Mouse (Mus musculus) fibroblast of lung, adult 2 months (primary cell): ENCODE data around the gene Uba52.

ENCODE experiments used
- DNase-seq: peaks from one replicate; pipeline ENCODE4 v3.0.0-alpha.2; 2011; ENCODE audit warnings: low read depth

Gene Uba52

DNA sequence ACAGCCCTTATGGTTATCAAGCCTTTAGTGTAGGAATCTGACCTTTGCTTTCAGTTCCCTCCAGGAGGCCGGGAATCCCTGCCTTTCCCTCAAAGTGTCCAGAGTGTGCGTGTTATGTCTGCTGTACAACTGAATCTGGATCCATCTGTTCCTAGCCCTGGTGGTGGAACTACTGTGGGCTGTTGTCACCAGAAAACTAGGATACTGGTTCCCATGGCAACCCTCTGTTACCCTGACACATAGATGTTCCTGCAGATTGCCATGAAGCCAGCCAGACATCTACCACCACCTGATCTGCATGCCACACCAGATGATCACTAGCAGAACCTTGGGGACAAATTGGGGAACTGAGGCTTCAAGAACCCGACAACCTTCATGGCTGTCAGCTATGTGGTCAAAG, 28.7 kb downstream of the Uba52 start:
- DNase-seq: no peak

DNA sequence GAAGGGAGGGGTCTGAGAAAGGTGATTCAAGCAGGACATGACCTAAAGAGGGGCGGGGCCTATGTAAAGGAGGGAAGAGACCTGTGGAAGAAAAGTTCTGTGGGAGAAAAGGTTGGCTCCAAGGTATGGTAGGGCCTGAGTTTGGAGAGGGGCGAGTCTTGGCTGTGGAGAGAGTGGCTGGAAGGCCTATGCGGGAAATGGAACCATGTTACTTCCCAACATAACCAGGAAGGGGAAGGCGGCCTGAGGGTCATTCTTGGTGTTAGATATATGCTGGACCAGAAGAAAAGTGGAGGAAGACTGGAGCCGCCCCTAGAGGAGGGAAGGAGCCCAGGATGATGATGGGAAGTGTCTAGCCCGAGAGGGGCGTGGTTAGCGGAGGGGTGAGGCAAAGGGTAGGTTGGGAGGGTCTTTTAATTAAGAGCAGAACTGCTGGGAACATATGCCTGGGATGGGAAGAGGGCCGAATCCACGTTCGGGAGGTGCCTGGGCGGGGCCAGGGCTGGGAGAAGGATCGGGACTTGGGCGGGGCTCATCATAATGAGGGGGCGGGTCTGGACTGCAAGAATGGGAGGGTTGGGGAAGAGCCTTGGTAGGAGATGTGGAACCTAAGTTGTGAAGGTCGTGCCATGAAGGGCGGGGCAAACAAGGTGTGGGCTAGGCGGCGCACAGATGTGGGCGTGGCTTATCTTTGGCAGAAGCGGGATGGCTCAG, 33.2 kb downstream of the Uba52 start:
- DNase-seq: no peak

DNA sequence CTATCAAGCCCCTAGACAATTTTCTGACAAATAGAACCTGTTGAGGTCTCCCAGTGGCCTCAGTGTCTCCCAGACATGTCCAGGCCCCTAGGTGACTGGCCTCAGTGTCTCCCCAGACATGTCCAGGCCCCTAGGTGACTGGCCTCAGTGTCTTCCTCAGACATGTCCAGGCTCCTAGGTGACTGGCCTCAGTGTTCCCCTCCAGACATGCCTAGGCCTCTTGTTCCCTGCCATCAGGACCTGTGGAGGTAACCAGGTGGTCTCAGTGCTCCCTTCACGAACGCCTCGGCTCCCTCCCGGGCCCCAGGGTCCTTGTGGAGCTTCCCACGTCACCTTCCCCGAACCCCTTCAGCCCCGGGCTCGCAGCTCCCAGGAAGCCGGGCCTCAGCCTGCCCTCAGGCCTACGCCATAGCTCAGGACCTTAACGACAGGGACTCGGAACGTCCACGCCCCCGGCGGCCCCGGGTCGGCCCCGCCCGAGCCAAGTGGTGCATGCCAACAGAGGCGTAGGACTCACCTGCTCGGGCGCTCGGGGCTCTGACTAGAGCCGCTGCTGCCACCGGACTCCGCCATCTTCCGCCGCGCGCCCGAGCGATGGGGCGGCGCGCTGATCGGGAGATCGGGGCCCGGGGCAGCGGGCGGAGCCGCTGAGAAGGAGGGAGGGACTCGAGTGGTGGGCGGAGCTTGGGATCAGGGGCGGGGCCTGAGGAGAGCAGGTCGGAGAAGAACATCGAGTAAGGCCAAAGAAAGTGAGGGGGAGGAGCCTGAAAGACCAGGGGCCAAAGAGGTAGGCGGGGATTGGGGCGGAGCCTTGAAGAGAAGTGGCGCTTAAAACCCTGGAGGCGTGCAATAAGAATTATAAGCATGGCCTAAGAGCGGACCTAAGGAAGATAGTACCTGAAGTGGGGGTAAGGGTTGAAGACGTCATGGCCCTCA, 34.0 kb downstream of the Uba52 start, which contains the start of gene Klhl26:
Gene Klhl26 (minus strand): TSS at position 636 of the 936 bp plus-strand sequence.
- peak; percentile 85 for DNase-seq

DNA sequence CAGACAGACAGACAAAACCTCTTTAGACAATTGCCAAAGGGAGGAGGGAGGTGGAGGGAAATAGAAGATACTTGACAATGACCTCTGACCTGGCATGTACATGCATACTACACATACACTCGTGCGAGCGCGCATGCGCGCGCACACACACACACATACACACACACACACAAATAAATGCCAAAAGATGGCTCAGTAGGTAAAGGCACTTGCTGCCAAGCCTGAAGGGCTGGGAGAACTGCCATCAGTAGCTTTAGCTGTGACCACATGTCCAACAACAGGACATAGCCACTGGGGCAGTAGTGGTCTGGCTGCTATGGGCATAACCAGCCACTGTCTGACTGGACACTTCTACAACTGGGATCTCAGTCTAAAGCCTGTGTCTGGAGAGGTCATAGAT, 38.7 kb downstream of the Uba52 start:
- no peak for DNase-seq

DNA sequence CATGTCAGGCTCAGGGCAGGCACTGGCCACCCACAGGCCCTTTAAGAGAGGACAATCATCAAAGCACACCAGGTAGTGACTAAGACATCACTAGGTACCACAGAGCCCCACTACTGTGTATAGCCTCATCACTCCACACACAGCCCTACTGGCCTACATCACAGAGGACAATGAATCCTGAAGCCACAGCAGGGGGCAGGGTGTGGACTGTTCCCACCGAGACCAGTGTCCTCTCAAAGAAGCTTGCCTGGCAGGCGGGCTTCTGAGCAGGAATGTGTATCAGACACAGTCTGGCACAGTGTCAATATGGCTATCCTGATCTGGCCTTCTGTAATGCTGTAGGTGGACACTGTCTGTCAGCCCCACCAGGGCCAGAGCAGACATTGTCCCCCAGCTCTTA, 40.7 kb downstream of the Uba52 start:
- no peak for DNase-seq

DNA sequence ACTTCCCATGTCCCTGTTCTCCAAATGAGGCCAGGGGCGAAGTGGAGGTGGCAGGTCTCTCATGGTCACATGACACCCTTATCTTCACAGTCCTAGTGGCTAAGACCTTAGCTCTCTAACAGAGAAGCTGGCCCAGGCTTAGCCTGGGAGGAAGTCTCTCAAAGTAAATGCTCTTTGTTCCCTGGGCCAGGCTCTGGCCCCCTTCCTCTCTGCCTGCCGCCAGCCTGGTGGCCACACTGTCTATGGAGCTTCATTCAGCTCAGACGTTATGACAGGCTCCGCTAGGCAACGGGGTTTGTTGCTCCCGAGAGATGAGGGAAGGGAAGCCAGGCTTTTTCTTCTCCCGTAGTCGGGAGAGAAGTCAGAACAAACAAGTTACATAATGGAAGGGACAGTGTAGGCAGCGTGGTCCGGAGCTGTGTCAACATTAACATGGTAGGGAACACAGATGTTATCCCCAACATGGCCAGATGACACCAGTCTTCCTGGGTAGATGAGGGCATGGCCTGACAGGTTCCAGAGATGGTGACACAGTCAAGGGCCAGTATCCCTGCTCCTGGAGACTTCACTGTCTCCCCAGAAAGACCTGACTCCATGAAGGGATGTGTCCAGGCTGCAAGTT, 41.2 kb downstream of the Uba52 start:
- DNase-seq: no peak

DNA sequence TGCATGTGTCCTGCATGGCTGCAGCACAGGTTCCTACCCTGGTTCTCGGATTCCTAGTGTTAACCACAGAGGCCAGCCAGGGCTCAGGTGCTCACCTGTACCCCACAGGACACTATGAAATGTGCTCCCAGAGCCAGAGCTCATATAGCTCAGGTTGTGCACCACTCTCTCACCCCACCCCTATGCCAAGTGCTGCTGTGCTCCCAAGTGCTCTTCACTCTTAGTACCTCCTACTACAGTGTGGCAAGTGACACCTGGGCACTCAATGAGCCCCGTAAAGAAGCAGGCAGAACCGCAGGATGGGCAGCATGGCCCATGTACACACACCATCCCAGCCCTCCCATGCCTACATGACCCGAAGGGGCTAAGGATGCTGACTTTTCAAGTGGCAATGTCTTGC, 41.9 kb downstream of the Uba52 start:
- no peak for DNase-seq

DNA sequence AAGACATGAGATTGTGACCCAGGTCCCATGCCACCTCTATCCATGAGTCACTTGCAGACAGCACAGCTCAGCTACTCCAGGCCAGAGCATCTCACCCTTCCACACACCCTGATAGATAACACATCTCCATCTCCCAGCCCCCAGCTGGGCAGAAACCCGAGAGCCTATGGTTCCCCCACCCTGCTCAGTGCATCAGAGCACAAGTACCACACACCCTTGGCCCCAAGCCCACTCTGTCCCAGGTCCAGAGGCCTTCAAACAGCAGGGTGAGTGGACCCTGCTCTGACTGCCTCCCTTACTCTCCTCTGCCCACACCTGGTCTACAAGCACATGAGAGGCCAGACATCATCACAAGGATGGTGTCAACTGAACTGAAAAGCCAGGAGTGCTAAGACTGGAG, 42.7 kb downstream of the Uba52 start:
- DNase-seq: no peak

DNA sequence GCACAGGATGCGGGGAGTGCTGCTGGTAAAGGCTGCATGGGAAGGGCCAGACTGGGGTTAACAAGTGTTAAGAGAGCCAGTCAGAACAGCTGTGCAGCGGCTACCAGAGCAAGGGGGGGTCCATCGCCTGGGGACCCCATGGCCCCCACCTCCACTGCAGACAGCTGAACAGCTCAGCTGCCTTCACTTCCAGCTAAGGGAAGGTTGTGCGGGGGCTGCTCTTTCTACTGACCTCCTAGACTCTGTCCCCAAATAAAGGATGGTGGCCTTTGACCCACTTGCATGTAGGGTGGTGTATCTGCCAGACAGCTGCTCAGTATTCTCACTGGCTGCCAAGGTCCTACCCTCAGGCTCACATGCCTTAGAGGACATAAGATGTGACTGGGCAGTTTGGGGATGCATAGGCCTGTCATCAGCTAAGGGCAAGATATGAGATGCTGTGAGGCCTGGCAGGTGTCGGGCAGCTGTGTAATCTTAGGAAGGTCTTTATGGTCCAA, 43.3 kb downstream of the Uba52 start:
- DNase-seq: no peak

DNA sequence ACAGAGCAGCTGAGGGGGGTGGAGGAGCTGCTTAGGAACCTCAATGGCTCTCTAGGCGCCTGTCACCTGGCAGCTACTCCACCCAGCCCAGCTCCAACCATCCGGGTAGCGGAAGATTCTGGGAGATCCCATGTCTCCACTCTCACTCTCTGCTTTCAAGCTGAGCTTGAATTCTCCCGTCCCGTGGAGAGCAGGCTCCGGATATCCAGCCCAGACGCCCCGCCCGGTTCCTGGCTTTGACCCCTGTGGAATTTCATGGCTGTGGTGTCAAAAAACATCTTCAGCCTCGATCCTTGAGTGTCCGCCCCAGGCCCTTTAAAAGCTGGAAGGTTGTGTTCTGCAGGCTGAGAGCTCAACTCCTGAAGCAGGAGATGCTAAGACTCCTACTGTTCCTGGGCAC, 43.8 kb downstream of the Uba52 start:
- DNase-seq: no peak

DNA sequence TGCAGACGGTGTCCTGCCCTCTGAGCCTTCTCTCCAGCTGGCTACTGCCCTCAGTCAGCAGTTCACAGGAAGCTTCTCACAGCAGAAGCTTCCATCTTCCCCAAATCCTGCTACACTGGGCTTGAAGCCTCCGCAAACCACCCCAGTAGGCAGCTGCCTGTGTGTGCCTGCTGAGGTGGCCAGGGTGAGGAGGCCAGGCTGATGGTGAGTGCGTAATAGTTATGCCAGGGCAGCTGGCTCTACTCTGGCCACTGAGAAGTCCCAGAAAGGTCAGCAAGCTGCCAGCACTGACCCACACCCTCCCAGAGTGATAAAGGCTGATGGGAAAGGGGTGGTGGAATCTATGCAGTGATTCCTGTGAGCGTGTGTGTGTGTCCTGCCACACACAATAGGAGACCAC, 44.3 kb downstream of the Uba52 start:
- no peak for DNase-seq

DNA sequence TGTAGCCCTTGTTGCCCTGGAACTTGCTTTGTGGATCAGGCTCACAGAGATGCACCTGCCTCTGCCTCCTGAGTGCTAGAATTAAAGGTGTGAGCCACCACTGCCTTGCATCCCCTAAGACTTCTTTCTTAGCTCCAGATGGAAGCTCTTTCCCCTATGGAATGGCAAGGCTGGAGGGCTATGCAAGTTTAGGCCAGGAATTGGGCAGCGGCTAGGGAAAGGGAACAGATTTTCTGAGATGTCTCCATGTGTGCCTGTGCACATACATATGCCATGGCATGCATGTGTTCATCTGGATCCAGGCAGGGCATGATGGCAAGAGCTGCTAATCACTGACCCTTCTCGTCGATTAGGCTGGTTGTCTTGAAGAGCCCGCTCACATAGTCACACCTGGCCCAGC, 44.9 kb downstream of the Uba52 start:
- DNase-seq: no peak

DNA sequence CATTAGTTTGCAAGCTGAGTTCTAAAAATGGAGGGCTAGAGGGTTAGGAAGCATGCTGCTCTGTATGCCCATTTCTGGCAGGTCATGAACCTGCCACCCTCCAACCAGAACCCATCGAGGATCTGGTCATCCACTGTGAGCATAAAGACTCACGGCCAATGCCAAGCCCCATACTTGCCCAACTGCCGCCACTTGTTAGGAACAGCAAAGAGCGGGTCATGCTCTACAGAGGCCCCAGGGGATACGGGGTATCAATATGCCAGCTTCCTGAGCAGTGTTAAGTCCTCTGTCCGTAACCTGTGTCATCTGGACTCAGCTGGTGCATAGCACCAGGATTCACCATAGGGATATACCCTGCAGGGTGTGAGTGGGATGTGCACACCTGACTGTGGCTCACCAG, 46.4 kb downstream of the Uba52 start:
- DNase-seq: no peak

DNA sequence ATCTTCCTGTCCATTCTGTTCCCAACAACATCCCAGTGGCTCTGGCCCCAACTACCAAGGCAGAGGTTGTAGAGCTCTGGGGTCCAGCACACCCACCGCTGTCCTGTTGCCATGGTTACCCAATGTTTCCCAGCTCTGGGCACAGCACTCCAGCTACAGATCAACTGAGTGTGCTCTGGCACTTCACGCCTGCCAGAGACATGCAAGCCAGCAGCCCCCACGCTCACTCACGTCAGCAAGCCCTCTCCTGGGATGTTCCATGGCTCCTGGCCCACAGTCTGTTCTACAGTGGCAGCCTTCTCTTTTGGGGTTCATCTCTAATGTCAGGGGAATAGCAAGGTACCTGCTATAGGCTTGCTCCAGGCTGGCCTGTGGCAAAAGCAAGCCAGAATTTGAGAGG, 47.3 kb downstream of the Uba52 start:
- DNase-seq: no peak

DNA sequence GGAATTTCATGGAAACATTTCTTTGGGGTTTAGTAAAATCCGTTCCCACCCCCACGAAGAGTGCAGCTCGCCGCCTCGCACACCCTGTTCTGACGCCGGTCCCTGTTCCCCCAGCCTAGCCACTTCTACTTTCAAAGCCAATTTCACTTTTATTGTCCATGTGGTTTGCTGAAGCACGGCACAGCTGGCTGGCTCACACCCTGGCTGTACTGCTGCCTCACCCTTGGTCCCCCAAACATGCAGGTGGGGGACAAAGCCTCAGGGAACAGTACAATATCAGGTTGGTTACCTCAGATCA, 48.1 kb downstream of the Uba52 start:
- no peak for DNase-seq

DNA sequence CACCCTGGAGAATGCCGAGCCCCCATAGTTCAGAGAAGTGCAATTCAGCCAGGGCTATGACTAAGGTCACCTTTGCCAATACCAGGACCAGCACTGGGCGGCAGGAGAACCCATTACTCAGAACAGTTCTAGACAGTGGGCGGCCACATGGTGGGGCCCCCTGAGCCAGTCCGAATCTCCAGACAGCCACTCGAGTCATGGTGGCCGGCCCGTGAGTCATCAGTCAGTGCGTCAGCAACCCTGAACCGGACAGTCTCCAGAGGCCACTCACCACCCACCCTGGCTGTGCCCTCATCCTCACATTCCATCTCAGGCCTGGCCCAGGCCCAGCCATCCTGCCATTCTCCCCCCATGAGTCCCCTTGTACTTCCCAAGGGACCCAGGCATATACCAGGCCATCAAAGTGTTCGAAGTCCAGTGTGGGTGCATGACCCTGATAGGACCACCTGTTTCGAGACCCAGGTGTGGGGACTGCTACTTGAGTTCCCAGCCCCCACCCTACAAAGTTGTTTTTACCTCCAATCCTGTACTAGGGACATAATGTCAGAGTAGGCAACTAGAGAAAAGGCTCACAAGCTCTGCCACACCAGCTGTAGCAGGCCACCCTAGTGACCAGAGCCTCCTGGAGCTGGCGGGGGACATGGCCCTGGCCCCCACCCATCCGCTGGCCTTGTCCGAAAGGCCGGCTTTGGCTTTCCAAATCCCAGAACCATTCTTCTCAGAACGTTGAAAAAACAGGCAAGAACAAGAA, 48.7 kb downstream of the Uba52 start:
- no peak for DNase-seq

DNA sequence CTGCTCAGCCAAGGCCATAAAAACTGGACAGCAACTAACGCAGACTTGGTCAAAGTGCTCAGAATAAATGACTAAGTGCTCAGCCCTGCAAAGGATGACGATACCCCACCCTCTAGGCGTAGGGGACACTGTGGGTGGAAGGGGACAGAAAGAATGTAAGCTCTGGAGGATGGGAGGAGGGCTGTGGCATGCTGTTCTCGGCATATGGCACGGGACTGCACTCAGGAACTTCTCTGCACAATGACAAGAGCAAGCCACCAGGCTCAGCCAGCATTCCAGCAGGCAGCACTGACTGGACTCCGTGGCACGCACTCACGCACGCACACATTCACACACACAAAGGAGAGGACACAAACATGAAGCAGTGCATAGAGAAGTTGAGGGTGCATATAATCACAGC, 50.0 kb downstream of the Uba52 start:
- no peak for DNase-seq

DNA sequence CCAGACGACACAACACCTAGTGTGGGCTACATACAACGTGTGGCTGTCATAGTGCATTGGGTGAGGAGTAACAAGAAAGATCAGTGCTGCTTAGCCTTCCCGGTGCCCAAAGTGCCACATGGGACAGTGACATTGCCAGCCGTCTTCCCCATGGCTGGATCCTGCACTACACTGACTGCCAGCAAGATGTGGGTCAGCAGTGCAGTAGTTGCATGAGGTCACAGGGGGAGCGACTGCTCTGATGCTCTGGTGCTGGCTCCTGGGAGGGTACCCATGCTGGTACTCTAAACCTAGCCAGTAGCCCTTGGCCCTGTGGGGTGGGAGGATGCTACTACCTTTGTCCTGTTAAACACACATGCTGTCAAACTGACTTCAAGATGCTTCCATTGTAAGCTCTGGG, 50.4 kb downstream of the Uba52 start:
- DNase-seq: no peak

DNA sequence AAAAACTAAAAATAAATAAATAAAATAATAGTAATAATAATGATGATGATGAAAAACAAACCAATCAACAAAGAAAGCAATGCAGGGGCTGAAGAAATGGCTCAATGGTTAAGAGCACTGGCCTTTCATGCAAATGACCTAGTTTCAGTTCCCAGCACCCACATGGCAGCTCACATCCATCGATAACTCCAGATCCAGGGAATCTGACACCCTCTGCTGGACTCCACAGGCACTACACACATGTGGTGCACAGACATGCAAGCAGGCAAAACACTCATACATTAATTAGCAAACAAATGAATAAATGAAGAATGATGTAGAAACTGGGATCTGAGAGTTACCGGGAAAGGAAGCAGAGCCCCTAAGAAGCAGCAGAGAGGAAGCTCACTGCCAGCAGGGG, 51.0 kb downstream of the Uba52 start:
- DNase-seq: no peak

DNA sequence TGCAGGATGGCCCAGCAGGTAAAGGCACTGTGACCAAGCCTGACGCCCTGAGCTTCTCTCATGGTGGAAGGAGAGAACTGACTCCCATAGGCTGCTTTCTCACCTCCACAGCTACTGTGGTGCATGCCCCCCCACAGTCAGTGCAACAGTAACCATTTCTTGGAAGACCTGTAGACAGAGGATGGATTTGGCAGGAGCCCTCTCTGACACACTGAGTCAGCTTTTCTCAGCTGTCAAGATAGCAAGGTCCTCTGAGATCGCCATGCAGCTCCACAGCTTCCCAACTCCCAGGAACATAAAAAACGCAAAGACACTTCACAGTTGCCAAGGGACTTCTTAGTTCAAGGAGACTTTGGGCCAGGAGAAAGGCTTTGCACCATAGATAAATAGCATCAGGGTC, 52.1 kb downstream of the Uba52 start:
- no peak for DNase-seq
